Mouse (Mus musculus) embryonic facial prominence, embryonic 15.5 days (tissue): ENCODE data around the gene Znhit1. TPM values are rescaled to one million over a fixed set of nuclear protein-coding genes. Genes with fewer than 3 reads are reported as not detected.
"Not testable (repeated sequence)": the region's sequence is repeated elsewhere in the genome, so short reads cannot be mapped to it uniquely, and the experiment has no call there.

Experiments
- ATAC-seq: fragments of 200-750 bp; cut with Nextera tagmentation; 2 replicates; pipeline ENCODE4 v1.8.0; 2017; ENCODE audit warnings: low read depth, moderate TSS enrichment; ENCODE audit not compliant: insufficient number of reproducible peaks, low FRiP score, low TSS enrichment
- H3K27ac ChIP-seq: fragments of 300-500 bp; sonication (generic); replicated peaks from 2 replicates; pipeline ENCODE4 v1.5.1; 2015; ENCODE audit warnings: mild to moderate bottlenecking, inconsistent platforms
- H3K27me3 ChIP-seq: fragments of 300-500 bp; sonication (generic); 2 replicates; pipeline ENCODE4 v1.6.1; 2015; ENCODE audit warnings: inconsistent platforms
- H3K36me3 ChIP-seq: fragments of 300-500 bp; sonication (generic); 2 replicates; pipeline ENCODE4 v1.6.1; 2015; ENCODE audit warnings: mild to moderate bottlenecking, inconsistent platforms
- H3K4me1 ChIP-seq: fragments of 300-500 bp; sonication (generic); 2 replicates; pipeline ENCODE4 v1.6.1; 2015; ENCODE audit warnings: inconsistent platforms
- H3K4me2 ChIP-seq: fragments of 300-500 bp; sonication (generic); replicated peaks from 2 replicates; pipeline ENCODE4 v1.6.1; 2015; ENCODE audit warnings: mild to moderate bottlenecking, inconsistent platforms
- H3K4me3 ChIP-seq: fragments of 300-500 bp; sonication (generic); replicated peaks from 2 replicates; pipeline ENCODE4 v1.5.1; 2015; ENCODE audit warnings: mild to moderate bottlenecking, inconsistent platforms
- H3K9ac ChIP-seq: fragments of 300-500 bp; sonication (generic); 2 replicates; pipeline ENCODE4 v1.6.1; 2015; ENCODE audit warnings: inconsistent platforms
- H3K9me3 ChIP-seq: fragments of 300-500 bp; sonication (generic); replicated peaks from 2 replicates; pipeline ENCODE4 v1.6.1; 2016; ENCODE audit warnings: inconsistent platforms
- WGBS: fragments of 180-500 bp; shearing (Covaris S2); methylation state at CpG from one replicate; pipeline ENCODE4 v1.1.7; 2015; 5-methylcytosine and 5-hydroxymethylcytosine counted together
- polyA plus RNA-seq: library from polyadenylated mRNA; unstranded; fragments of >200 nt; fragmentation: Nextera tagmentation; extraction: Ambion mirVana; gene quantifications from 2 replicates; pipeline ENCODE4 v1.2.1, GENCODE M21; 2015

Znhit1 gene
- polyA plus RNA-seq, 1 experiment from 2014 or later, result 120 TPM

GRCm38 (mm10) chr5:136950521-136950920 lies 37.3 kb downstream of the Znhit1 start:
- Histone ChIP-seq H3K4me2 (no peak overlapping the region), H3K27ac (no peak overlapping the region), H3K9ac (no peak overlapping the region), H3K4me3 (no peak overlapping the region), H3K36me3 (no peaks in the 10 kb centered on the region), H3K4me1 (peaks cover 19% of the 10 kb centered on the region), H3K9me3 (no peaks in the 10 kb centered on the region), H3K27me3 (no peaks in the 10 kb centered on the region)
- WGBS, result 91% methylated on average over 6 of the region's 6 CpGs
- no peak for ATAC-seq

DNA sequence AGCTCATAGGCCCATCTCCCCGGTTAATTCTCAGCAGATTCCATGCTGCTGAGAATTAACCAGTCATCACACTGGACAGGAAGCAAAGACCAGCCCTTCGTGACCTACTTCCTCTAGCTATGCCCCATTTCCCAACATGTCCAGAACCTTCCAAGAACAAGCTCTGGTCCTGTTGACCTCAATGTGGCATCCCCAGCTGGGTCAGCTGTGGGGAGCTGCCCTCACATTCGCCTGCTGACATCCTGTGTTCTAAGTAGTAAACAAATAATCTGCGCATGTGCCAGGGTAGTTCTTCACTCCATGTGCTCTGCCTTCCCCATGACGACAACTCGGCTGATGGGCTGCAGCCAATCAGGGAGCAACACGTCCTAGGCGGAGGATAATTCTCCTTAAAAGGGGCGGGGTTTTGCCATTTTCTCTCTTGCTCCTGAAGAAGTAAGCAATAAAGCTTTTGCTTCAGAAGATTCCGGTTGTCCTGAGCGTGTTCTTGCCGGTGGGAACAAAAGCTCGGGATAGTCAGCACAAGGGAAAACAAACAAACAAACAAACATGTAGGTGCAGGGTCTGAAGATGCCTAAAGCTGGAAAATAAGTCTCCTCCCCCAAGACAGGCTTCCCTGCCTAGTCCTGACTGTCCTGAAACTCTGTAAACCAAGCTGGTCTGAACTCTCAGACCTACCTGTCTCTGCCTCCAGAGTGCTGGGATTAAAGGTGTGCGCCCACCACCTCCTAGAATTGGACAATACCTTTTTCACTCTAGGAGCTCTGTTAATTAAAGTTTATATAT lies 38.1 kb downstream of the Znhit1 start:
- H3K27ac ChIP-seq, H3K4me2 ChIP-seq, H3K9me3 ChIP-seq, H3K36me3 ChIP-seq, ATAC-seq, H3K27me3 ChIP-seq, H3K9ac ChIP-seq, H3K4me3 ChIP-seq: not testable (repeated sequence)
- 79% methylated on average over 14 of the region's 14 CpGs for WGBS
- peaks cover 18% of the 10 kb centered on the region for H3K4me1 ChIP-seq

GRCm38 (mm10) chr5:136947874-136948273 lies 39.9 kb downstream of the Znhit1 start:
- Histone ChIP-seq H3K36me3 (no peaks in the 10 kb centered on the region), H3K9ac (no peak overlapping the region), H3K4me1 (peaks cover 7% of the 10 kb centered on the region; the same call in 1 of the 2 replicates), H3K27ac (no peak overlapping the region), H3K4me3 (no peak overlapping the region), H3K27me3 (no peaks in the 10 kb centered on the region), H3K9me3 (no peaks in the 10 kb centered on the region), H3K4me2 (no peak overlapping the region)
- no peak for ATAC-seq

GRCm38 (mm10) chr5:136945084-136945483 lies 42.7 kb downstream of the Znhit1 start:
- no peak for ATAC-seq
- Histone ChIP-seq H3K9ac (no peak overlapping the region), H3K9me3 (no peaks in the 10 kb centered on the region), H3K36me3 (no peaks in the 10 kb centered on the region), H3K4me1 (no peaks in the 10 kb centered on the region), H3K4me3 (no peak overlapping the region), H3K27ac (no peak overlapping the region), H3K4me2 (no peak overlapping the region), H3K27me3 (no peaks in the 10 kb centered on the region)
- 73% methylated on average over 12 of the region's 12 CpGs for WGBS

GRCm38 (mm10) chr5:136943382-136943781 lies 44.4 kb downstream of the Znhit1 start:
- H3K27me3 ChIP-seq, result no peaks in the 10 kb centered on the region
- ATAC-seq, result no peak

DNA sequence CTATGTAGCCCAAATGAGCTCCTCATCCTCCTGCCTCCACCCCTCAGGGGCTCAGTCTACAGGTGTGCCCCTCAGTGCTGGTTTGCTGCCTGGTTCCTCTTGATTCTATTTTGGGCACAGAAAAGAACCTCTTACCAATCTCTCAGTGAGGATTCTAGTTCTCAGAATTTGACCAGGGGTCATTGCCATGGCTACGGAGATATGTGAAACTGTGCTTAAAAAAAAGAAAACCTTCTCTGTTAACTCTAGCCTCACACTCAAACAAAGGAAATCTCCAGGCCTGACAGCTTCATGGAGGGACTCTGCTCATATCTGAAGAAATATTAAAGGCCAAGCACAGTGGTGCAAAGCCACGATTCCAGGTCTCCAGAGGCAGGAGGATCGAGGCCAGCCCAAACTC lies 45.0 kb downstream of the Znhit1 start:
- Histone ChIP-seq H3K27ac (no peak overlapping the region), H3K9ac (no peak overlapping the region), H3K36me3 (no peaks in the 10 kb centered on the region), H3K4me1 (no peaks in the 10 kb centered on the region), H3K9me3 (no peaks in the 10 kb centered on the region), H3K4me3 (no peak overlapping the region), H3K4me2 (no peak overlapping the region), H3K27me3 (no peaks in the 10 kb centered on the region)
- 79% methylated on average over 3 of the region's 3 CpGs for WGBS
- no peak for ATAC-seq

More at GRCm38 (mm10) chr5:136943382-136943781, 44.4 kb downstream of the Znhit1 start:
- H3K4me3 ChIP-seq, result no peak overlapping the region
- H3K4me1 ChIP-seq, result no peaks in the 10 kb centered on the region
- no peak overlapping the region for H3K4me2 ChIP-seq
- no peaks in the 10 kb centered on the region for H3K9me3 ChIP-seq
- no peak overlapping the region for H3K27ac ChIP-seq
- 71% methylated on average over 2 of the region's 2 CpGs for WGBS
- no peak overlapping the region for H3K9ac ChIP-seq
- H3K36me3 ChIP-seq, result no peaks in the 10 kb centered on the region

GRCm38 (mm10) chr5:136940845-136941560 lies 46.8 kb downstream of the Znhit1 start:
- H3K27ac ChIP-seq, result no peak overlapping the region
- no peaks in the 10 kb centered on the region for H3K9me3 ChIP-seq
- no peak overlapping the region for H3K4me2 ChIP-seq
- no peak overlapping the region for H3K9ac ChIP-seq
- H3K27me3 ChIP-seq, result no peaks in the 10 kb centered on the region
- 82% methylated on average over 12 of the region's 12 CpGs for WGBS
- no peak overlapping the region for H3K4me3 ChIP-seq
- no peaks in the 10 kb centered on the region for H3K4me1 ChIP-seq
- no peak for ATAC-seq
- no peaks in the 10 kb centered on the region for H3K36me3 ChIP-seq

- not testable (repeated sequence) for H3K4me1 ChIP-seq
Observed at GRCm38 (mm10) chr5:136940029-136940428, 47.8 kb downstream of the Znhit1 start.

GRCm38 (mm10) chr5:136939284-136939683 lies 48.5 kb downstream of the Znhit1 start:
- H3K4me3 ChIP-seq, result no peak overlapping the region
- H3K4me2 ChIP-seq, result no peak overlapping the region
- 66% methylated on average over 7 of the region's 7 CpGs for WGBS
- H3K9me3 ChIP-seq, result no peaks in the 10 kb centered on the region
- no peaks in the 10 kb centered on the region for H3K4me1 ChIP-seq
- H3K36me3 ChIP-seq, result no peaks in the 10 kb centered on the region
- H3K27me3 ChIP-seq, result no peaks in the 10 kb centered on the region
- ATAC-seq, result no peak
- H3K27ac ChIP-seq, result no peak overlapping the region
- no peak overlapping the region for H3K9ac ChIP-seq

More at GRCm38 (mm10) chr5:136940029-136940428, 47.8 kb downstream of the Znhit1 start:
- 66% methylated on average over 6 of the region's 6 CpGs for WGBS
- not testable (repeated sequence) for H3K27me3 ChIP-seq, H3K36me3 ChIP-seq, H3K4me3 ChIP-seq, ATAC-seq, H3K27ac ChIP-seq, H3K9me3 ChIP-seq, H3K4me2 ChIP-seq, H3K9ac ChIP-seq

GRCm38 (mm10) chr5:136937621-136938020 lies 50.2 kb downstream of the Znhit1 start:
- H3K36me3 ChIP-seq, result no peaks in the 10 kb centered on the region
- 84% methylated on average over 5 of the region's 5 CpGs for WGBS
- H3K4me3 ChIP-seq, result no peak overlapping the region
- no peaks in the 10 kb centered on the region for H3K4me1 ChIP-seq
- H3K27me3 ChIP-seq, result no peaks in the 10 kb centered on the region
- no peaks in the 10 kb centered on the region for H3K9me3 ChIP-seq
- ATAC-seq, result no peak; the same call in 1 of the 2 replicates
- H3K27ac ChIP-seq, result no peak overlapping the region
- H3K4me2 ChIP-seq, result no peak overlapping the region
- H3K9ac ChIP-seq, result no peak overlapping the region

GRCm38 (mm10) chr5:136936750-136937149 lies 51.1 kb downstream of the Znhit1 start:
- Histone ChIP-seq H3K9me3 (no peaks in the 10 kb centered on the region), H3K27ac (no peak overlapping the region), H3K4me2 (no peak overlapping the region), H3K9ac (no peak overlapping the region), H3K36me3 (no peaks in the 10 kb centered on the region; the same call in 1 of the 2 replicates), H3K4me1 (no peaks in the 10 kb centered on the region), H3K27me3 (no peaks in the 10 kb centered on the region), H3K4me3 (no peak overlapping the region)
- WGBS, result 76% methylated on average over 6 of the region's 6 CpGs
- ATAC-seq, result no peak
